ENCODE assay signal across 7 mouse cellular contexts in genomic region chr3:68964682-68965081, GRCm38 (mm10). TPM values are rescaled to one million over a fixed set of nuclear protein-coding genes. Genes with fewer than 3 reads are reported as not detected.
A peak's percentile ranks its signal among the peaks of the same experiment; 100 is the strongest.
DNase-seq lines count a peak whose midpoint lies in the region; ATAC-seq and TF ChIP-seq lines count a peak whose summit lies in the region.

No protein-coding gene starts in this region.

- no peak overlapping the region for H3K4me2 ChIP-seq in hindbrain, embryonic 12.5 days (replicated peaks)

- no peaks in the 10 kb centered on the region for H3K27me3 ChIP-seq in hindbrain, embryonic 12.5 days

- H3K36me3 ChIP-seq in hindbrain, embryonic 12.5 days = peaks cover 39% of the 10 kb centered on the region

- peaks cover 4% of the 10 kb centered on the region for H3K4me1 ChIP-seq in bone marrow macrophage, adult 2 months (ENCODE audit: control insufficient read depth, insufficient read depth, low read length)
- no peaks in the 10 kb centered on the region for H3K4me1 ChIP-seq in hindbrain, embryonic 12.5 days

- no peak overlapping the region for H3K27ac ChIP-seq in layer of hippocampus, adult 2 months
- no peak overlapping the region for H3K27ac ChIP-seq in bone marrow macrophage, adult 2 months (ENCODE audit: insufficient read depth, low read depth, low read length)
- H3K27ac ChIP-seq in hindbrain, embryonic 12.5 days = no peak overlapping the region

- peak; percentile 67 for TF ChIP-seq CTCF in layer of hippocampus, adult 2 months (conservative IDR thresholded peaks at IDR 0.05)
- TF ChIP-seq CTCF in bone marrow macrophage, adult 2 months (IDR thresholded peaks at IDR 0.05; ENCODE audit: low read depth, low read length) = peak; percentile 31; the same call in 1 of the 2 replicates

- H3K9ac ChIP-seq in hindbrain, embryonic 12.5 days = no peak overlapping the region

- no peak for DNase-seq in layer of hippocampus, adult 2 months (ENCODE audit: low spot score in 2 of 2)
- DNase-seq in layer of hippocampus, postnatal 14 days (ENCODE audit: low spot score in 2 of 2) = no peak
- DNase-seq in ES-CJ7 (ENCODE audit: low read depth, low spot score) = peak; percentile 27
- DNase-seq in retina, embryonic 14.5 days (ENCODE audit: low spot score) = peak; percentile 44
- DNase-seq in left cerebral cortex, adult 18-20 months (ENCODE audit: low spot score in 2 of 2) = no peak

- no peaks in the 10 kb centered on the region for H3K9me3 ChIP-seq in hindbrain, embryonic 12.5 days (replicated peaks)

- no peak for ATAC-seq in hindbrain, embryonic 12.5 days (ENCODE audit: low FRiP score)

- no peak for TF ChIP-seq POLR2A in bone marrow macrophage, adult 2 months (IDR thresholded peaks at IDR 0.05; ENCODE audit: borderline replicate concordance, low read depth, low read length)

- H3K4me3 ChIP-seq in layer of hippocampus, adult 2 months = no peak overlapping the region
- no peak overlapping the region for H3K4me3 ChIP-seq in bone marrow macrophage, adult 2 months (ENCODE audit: insufficient read depth, low read length)
- no peak overlapping the region for H3K4me3 ChIP-seq in hindbrain, embryonic 12.5 days

RNA-seq across cellular contexts. Expression of gene Ift80, which starts 39.7 kb away (rescaled TPM):
- 10 to 100 TPM; 25.5 to 27.0 TPM for total RNA-seq in layer of hippocampus, adult 2 months (2021)
- 10 to 100 TPM; 18.9 to 19.4 TPM for total RNA-seq in layer of hippocampus, postnatal 14 days (2021)
- 10.6 and 13.6 TPM in 2 replicates for polyA plus RNA-seq in bone marrow macrophage, adult 2 months (2012; ENCODE audit: insufficient read depth, insufficient read length, missing spikeins)
- total RNA-seq in left cerebral cortex, adult 18-20 months (2021) = 10 to 100 TPM; 21.3 to 25.4 TPM
- polyA plus RNA-seq in hindbrain, embryonic 12.5 days (2016; fragmentation: Nextera tagmentation; extraction: Ambion mirVana) = 15.9 and 18.2 TPM in 2 replicates

RNA-seq across cellular contexts. Expression of gene Smc4, which starts 39.9 kb away (rescaled TPM):
- 1 to 10 TPM; 6.6 to 7.7 TPM for total RNA-seq in layer of hippocampus, adult 2 months (2021)
- 1 to 10 TPM; 8.4 to 9.3 TPM for total RNA-seq in layer of hippocampus, postnatal 14 days (2021)
- 94.1 and 100 TPM in 2 replicates for polyA plus RNA-seq in bone marrow macrophage, adult 2 months (2012; ENCODE audit: insufficient read depth, insufficient read length, missing spikeins)
- 1 to 10 TPM; 3.9 to 5.1 TPM for total RNA-seq in left cerebral cortex, adult 18-20 months (2021)
- polyA plus RNA-seq in hindbrain, embryonic 12.5 days (2016; fragmentation: Nextera tagmentation; extraction: Ambion mirVana) = 131 TPM in 2 replicates

Comparison
In these comparisons a context has a peak if more than half of its experiments do, and no peak if none do; other contexts are left out.
1. DNase-seq: peak in ES-CJ7 (single experiment) and retina, embryonic 14.5 days (single experiment); none in layer of hippocampus, adult 2 months (0 of 2), layer of hippocampus, postnatal 14 days (0 of 2) and left cerebral cortex, adult 18-20 months (0 of 2).